Mouse (Mus musculus): ENCODE measurements around the gene Ntn1. TPM values are rescaled to one million over a fixed set of nuclear protein-coding genes. Genes with fewer than 3 reads are reported as not detected.

The Ntn1 gene
- polyA plus RNA-seq, 1 experiment from 2014 or later, result 7.4 TPM

DNA sequence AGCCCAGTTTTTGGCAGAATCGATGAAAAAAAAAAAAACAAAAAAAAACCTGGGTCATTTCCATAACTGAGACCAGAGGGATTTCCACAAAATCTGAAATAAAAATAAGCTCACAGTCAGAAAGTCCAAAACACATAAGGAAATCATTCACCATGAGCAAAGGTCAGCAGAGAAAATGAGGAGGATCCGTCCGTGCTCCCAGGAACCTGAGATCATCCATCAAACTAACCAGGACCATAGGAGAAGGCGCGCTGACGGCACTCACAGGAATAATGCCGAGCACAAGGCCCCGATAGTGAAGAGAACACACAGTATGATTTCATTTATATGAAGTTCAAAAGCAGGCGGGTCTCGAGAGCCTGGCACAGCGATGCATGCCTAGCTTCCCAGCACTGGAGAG lies 29.0 kb downstream of the Ntn1 start:
- 54% methylated on average over 11 of the region's 11 CpGs for WGBS
- H3K27ac ChIP-seq (replicated peaks), result peak overlapping the region; percentile 61; the same call in 1 of the 2 replicates
- peaks cover 3% of the 10 kb centered on the region; the same call in 1 of the 2 replicates for H3K36me3 ChIP-seq (replicated peaks)
- H3K4me1 ChIP-seq, result peaks cover 32% of the 10 kb centered on the region
- H3K9me3 ChIP-seq, result no peaks in the 10 kb centered on the region
- peak; percentile 39 for DNase-seq (ENCODE audit: low spot score)
- no peak overlapping the region for H3K4me3 ChIP-seq
- peaks cover 49% of the 10 kb centered on the region for H3K27me3 ChIP-seq (replicated peaks; ENCODE audit: low read depth, poor library complexity, severe bottlenecking)

DNA sequence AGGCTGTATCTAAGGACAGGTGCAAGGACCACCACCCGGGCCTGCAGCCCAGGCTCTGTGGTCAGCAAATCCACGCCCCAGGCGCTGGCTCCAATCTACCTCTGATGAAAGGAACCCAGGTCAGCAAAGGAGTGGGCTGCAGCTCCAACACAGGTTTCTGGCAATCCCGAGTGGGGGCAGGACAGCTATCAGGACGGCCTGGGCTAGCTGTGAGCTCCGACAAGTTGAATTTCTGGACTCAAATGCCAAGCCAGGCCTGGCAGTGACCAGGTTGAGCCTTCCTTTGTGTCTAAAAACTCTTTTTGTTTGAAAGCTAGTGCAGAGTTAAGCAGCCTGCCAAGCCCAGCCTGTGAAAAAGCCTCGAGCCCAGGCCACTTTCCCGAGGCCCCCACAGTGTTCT lies 43.7 kb downstream of the Ntn1 start:
- Histone ChIP-seq H3K9me3 (no peaks in the 10 kb centered on the region), H3K27me3 (replicated peaks; ENCODE audit: low read depth, poor library complexity, severe bottlenecking) (no peaks in the 10 kb centered on the region), H3K36me3 (replicated peaks) (peaks cover 9% of the 10 kb centered on the region; the same call in 1 of the 2 replicates), H3K4me3 (no peak overlapping the region), H3K27ac (replicated peaks) (no peak overlapping the region), H3K4me1 (0 out of 2 replicates have a peak, but pooled peaks cover 3% of the 10 kb centered on the region)
- WGBS, result 71% methylated on average over 8 of the region's 8 CpGs
- DNase-seq (ENCODE audit: low spot score), result no peak

DNA sequence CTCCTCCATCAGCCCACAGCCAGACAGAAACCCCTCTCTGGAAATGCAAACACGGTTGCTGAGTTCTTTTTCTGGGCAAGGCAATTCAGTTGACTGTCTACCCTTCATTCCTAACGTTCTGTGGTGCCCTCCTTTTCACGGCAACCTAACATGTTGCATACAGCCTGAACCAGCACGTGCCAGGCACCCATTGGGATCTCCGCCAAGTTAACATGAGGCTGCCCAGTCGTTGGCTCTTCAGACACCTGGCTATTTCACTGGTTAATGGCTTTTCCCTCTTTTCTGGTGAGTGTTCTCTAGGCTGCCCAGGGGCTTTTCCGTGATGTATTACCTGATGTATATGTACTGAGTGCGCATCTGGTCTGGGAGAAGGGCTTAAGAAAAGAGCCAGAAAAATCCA lies 45.1 kb downstream of the Ntn1 start:
- no peak for DNase-seq (ENCODE audit: low spot score)
- H3K27me3 ChIP-seq (replicated peaks; ENCODE audit: low read depth, poor library complexity, severe bottlenecking), result no peaks in the 10 kb centered on the region
- H3K4me1 ChIP-seq, result 0 out of 2 replicates have a peak, but pooled peaks cover 3% of the 10 kb centered on the region
- H3K27ac ChIP-seq (replicated peaks), result no peak overlapping the region
- 77% methylated on average over 8 of the region's 8 CpGs for WGBS
- H3K4me3 ChIP-seq, result no peak overlapping the region
- H3K36me3 ChIP-seq (replicated peaks), result peaks cover 7% of the 10 kb centered on the region; the same call in 1 of the 2 replicates
- H3K9me3 ChIP-seq, result no peaks in the 10 kb centered on the region

DNA sequence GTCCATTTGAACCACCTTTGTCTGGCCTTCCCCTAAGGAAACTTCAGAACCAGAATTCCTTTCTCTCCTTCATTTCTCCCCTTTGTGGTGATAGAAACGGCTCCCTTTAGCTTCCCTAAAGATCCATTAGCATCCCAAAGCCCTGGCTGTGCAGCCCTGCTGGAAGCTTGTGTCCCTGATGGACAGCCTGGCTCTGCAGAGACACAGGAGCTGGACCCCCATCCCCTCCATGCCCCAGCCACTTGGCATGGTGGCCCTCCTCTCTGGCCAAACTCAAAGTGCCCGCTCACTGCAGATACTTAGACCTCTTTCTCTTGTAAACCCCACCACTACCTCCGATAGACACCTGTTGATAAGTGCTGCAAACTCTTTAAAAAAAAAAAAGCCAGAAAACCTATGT lies 45.8 kb downstream of the Ntn1 start:
- DNase-seq (ENCODE audit: low spot score), result no peak
- Histone ChIP-seq H3K4me3 (no peak overlapping the region), H3K27me3 (replicated peaks; ENCODE audit: low read depth, poor library complexity, severe bottlenecking) (no peaks in the 10 kb centered on the region), H3K36me3 (replicated peaks) (peaks cover 7% of the 10 kb centered on the region; the same call in 1 of the 2 replicates), H3K4me1 (0 out of 2 replicates have a peak, but pooled peaks cover 3% of the 10 kb centered on the region), H3K27ac (replicated peaks) (no peak overlapping the region), H3K9me3 (no peaks in the 10 kb centered on the region)
- 67% methylated on average over 3 of the region's 3 CpGs for WGBS

DNA sequence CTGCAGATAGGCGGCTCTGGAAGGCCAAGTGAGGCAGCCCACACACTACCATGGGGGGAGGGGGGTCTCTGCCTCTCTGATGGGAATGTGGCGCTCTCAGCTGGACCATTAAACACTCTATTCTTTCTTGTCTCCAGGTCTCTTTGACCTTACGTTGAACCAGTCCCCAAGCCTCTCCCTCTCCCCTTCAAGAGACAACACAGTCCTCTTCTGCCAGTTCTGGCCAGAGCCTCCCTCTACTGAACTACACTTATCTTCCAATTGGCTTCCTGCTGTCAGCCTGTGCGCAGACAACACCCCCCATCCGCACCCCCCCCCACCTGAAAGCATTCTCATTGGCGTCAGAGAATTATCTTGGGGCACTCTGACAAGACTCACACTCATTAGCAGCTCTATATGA lies 48.4 kb downstream of the Ntn1 start:
- WGBS, result 76% methylated on average over 6 of the region's 6 CpGs
- no peaks in the 10 kb centered on the region for H3K36me3 ChIP-seq (replicated peaks)
- H3K4me1 ChIP-seq, result peaks cover 5% of the 10 kb centered on the region; the same call in 1 of the 2 replicates
- no peak overlapping the region for H3K4me3 ChIP-seq
- H3K27me3 ChIP-seq (replicated peaks; ENCODE audit: low read depth, poor library complexity, severe bottlenecking), result peaks cover 3% of the 10 kb centered on the region; the same call in 1 of the 2 replicates
- DNase-seq (ENCODE audit: low spot score), result no peak
- H3K9me3 ChIP-seq, result no peaks in the 10 kb centered on the region
- H3K27ac ChIP-seq (replicated peaks), result no peak overlapping the region

DNA sequence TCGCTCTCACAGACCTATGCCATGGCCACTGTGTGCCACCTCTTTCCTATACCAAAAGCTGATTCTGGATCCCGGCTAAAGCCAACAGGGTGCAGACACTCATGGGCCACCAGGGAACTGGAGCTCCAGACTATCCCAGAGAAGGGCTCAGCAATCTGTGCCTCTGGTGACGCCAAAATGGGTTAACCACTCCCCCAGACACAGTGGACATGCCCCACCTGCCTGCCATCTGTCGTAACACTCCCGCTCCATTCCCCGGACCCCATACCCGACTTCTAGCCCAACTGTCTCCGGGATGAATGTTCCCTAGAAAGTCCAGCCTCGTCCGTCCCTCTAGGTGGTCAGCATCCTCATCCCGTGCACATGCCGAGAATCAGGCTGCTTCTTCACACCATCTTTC lies 51.8 kb downstream of the Ntn1 start:
- H3K9me3 ChIP-seq, result no peaks in the 10 kb centered on the region
- peaks cover 12% of the 10 kb centered on the region; the same call in 1 of the 2 replicates for H3K27me3 ChIP-seq (replicated peaks; ENCODE audit: low read depth, poor library complexity, severe bottlenecking)
- H3K36me3 ChIP-seq (replicated peaks), result no peaks in the 10 kb centered on the region
- WGBS, result 90% methylated on average over 12 of the region's 12 CpGs
- H3K27ac ChIP-seq (replicated peaks), result no peak overlapping the region
- no peak overlapping the region for H3K4me3 ChIP-seq
- no peak for DNase-seq (ENCODE audit: low spot score)
- peaks cover 7% of the 10 kb centered on the region; the same call in 1 of the 2 replicates for H3K4me1 ChIP-seq

DNA sequence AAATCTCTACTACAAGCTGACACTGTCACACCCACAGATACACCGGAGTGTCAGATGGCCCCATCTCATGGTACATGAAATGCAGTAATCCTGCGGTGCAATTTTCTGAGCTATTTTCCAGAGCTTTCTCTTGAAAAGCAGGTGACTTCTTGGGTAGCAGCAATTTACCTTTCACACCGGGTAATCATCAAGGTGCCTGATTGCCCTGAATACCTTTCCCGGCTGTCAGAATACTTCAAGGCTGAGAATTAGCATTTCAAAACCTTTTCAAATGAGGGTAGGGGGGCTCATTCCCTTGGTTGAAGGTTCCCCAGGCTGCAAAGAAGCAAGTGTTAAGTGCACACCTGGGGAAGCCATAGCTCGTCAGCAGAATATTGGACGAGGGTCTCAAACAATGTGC lies 52.5 kb downstream of the Ntn1 start:
- peaks cover 7% of the 10 kb centered on the region; the same call in 1 of the 2 replicates for H3K4me1 ChIP-seq
- no peak for DNase-seq (ENCODE audit: low spot score)
- H3K36me3 ChIP-seq (replicated peaks), result no peaks in the 10 kb centered on the region
- H3K27me3 ChIP-seq (replicated peaks; ENCODE audit: low read depth, poor library complexity, severe bottlenecking), result peaks cover 14% of the 10 kb centered on the region; the same call in 1 of the 2 replicates
- WGBS, result 50% methylated on average over 6 of the region's 6 CpGs
- H3K9me3 ChIP-seq, result no peaks in the 10 kb centered on the region
- no peak overlapping the region for H3K4me3 ChIP-seq
- no peak overlapping the region for H3K27ac ChIP-seq (replicated peaks)

DNA sequence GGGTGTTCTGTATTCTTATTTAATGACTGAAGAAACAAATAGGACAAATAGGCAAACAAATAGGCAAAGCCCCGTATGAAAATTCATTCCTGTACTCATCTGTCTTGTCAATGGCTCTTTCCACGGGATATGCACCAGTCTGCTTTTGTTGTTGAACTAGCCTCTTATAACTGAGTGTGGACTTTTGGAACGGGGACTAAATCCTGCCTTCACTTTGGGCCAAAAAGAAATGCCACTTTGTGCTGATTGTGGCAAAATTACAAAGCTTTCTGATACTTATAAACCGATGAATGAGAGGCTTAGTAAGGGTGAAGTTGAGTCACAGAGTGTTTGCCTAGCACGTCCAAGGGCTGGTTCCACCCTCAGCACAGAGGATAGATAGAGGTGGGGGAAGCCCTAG lies 53.1 kb downstream of the Ntn1 start:
- H3K4me3 ChIP-seq, result no peak overlapping the region
- no peak for DNase-seq (ENCODE audit: low spot score)
- no peaks in the 10 kb centered on the region for H3K9me3 ChIP-seq
- WGBS, result 80% methylated on average over 5 of the region's 5 CpGs
- peaks cover 16% of the 10 kb centered on the region; the same call in 1 of the 2 replicates for H3K27me3 ChIP-seq (replicated peaks; ENCODE audit: low read depth, poor library complexity, severe bottlenecking)
- H3K27ac ChIP-seq (replicated peaks), result no peak overlapping the region
- no peaks in the 10 kb centered on the region for H3K36me3 ChIP-seq (replicated peaks)
- peaks cover 8% of the 10 kb centered on the region for H3K4me1 ChIP-seq

DNA sequence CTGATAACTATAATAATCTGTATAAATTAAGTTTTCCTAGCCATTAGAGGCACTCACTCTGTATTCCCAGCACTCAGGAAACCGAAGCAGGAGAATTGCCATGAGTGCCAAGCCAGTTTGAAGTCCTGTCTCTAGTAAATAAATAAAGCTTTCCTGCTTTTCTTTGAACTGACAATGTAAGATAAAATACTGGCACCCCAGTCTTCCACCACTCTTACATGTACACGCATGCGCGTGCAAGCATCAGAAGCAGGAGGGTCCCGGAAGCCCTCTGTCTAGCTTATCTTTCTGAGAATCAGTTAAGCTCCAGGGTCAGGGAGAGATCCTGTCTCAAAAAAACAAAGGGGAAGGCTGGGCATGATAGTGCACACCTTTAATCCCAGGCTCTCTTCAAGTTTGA lies 54.5 kb downstream of the Ntn1 start:
- no peak overlapping the region for H3K27ac ChIP-seq (replicated peaks)
- H3K4me3 ChIP-seq, result no peak overlapping the region
- H3K9me3 ChIP-seq, result no peaks in the 10 kb centered on the region
- WGBS, result 93% methylated on average over 5 of the region's 5 CpGs
- H3K27me3 ChIP-seq (replicated peaks; ENCODE audit: low read depth, poor library complexity, severe bottlenecking), result peaks cover 16% of the 10 kb centered on the region; the same call in 1 of the 2 replicates
- peaks cover 20% of the 10 kb centered on the region for H3K4me1 ChIP-seq
- no peaks in the 10 kb centered on the region for H3K36me3 ChIP-seq (replicated peaks)
- no peak for DNase-seq (ENCODE audit: low spot score)

DNA sequence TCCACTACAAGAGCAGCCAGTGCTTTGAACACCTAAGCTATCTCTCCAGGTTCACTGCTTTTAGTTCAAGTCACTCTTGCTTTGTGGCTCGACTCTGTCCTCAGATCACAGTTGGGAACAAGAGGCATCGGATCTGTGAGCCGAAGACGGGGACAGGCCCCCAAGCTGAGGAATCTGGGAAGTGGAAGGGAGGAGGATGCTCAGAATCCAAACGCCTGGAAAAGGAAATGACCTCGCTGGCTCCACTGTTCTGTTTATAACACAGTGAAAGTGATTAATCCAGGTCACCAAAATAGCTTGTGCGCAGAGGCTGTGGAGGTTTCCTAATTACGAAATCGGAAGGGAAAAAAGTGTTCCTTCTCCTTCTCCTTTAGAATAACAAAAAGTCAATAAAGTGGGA lies 56.4 kb downstream of the Ntn1 start:
- Histone ChIP-seq H3K36me3 (replicated peaks) (no peaks in the 10 kb centered on the region), H3K9me3 (no peaks in the 10 kb centered on the region), H3K27ac (replicated peaks) (no peak overlapping the region), H3K4me1 (peaks cover 27% of the 10 kb centered on the region), H3K4me3 (no peak overlapping the region), H3K27me3 (replicated peaks; ENCODE audit: low read depth, poor library complexity, severe bottlenecking) (peaks cover 16% of the 10 kb centered on the region; the same call in 1 of the 2 replicates)
- 73% methylated on average over 9 of the region's 9 CpGs for WGBS
- no peak for DNase-seq (ENCODE audit: low spot score)

DNA sequence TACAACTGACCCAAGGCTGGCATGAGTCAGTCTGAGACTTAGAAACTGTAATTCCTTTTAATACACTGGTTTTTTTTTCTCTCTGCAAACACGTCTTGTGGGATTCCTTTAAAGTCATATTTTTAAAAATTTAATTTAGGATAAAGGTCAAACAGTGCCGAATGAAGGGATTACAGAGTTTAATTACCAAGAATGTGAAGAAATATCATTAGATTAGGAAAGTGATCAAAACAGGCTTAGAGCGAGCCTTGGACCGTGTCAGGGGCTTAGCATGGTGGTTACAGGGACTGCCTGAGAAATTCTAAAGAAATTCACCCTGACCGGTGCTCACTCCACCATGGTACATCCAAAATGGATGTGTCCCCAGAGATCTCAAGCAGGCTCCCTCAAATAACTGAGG lies 57.9 kb downstream of the Ntn1 start:
- H3K27ac ChIP-seq (replicated peaks), result no peak overlapping the region
- H3K4me1 ChIP-seq, result peaks cover 24% of the 10 kb centered on the region
- no peak overlapping the region for H3K4me3 ChIP-seq
- WGBS, result 87% methylated on average over 5 of the region's 5 CpGs
- H3K36me3 ChIP-seq (replicated peaks), result no peaks in the 10 kb centered on the region
- H3K27me3 ChIP-seq (replicated peaks; ENCODE audit: low read depth, poor library complexity, severe bottlenecking), result peaks cover 16% of the 10 kb centered on the region; the same call in 1 of the 2 replicates
- H3K9me3 ChIP-seq, result no peaks in the 10 kb centered on the region
- no peak for DNase-seq (ENCODE audit: low spot score)

DNA sequence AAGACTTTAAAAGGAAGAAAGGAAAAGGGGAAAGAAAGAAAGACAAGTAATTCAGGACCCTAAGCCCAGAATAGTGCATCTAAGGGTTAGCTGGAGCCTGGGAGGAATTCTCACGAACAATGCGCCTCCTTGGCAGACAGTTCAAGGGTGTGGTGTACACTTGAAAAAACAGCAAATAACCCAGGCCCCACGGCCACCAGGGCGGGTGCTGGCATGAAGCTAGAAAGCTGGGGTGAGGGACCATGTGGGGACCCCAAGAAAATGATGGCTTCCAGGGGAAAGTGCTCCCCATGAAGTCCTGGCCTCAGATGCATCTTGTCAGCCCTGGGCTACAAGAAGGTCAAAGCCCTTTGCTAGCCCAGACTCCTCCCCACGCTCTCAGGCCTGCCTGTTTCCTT lies 58.6 kb downstream of the Ntn1 start:
- 81% methylated on average over 5 of the region's 5 CpGs for WGBS
- DNase-seq (ENCODE audit: low spot score), result no peak
- H3K27ac ChIP-seq (replicated peaks), result no peak overlapping the region
- H3K4me1 ChIP-seq, result peaks cover 24% of the 10 kb centered on the region
- H3K9me3 ChIP-seq, result no peaks in the 10 kb centered on the region
- H3K27me3 ChIP-seq (replicated peaks; ENCODE audit: low read depth, poor library complexity, severe bottlenecking), result 0 out of 2 replicates have a peak, but pooled peaks cover 11% of the 10 kb centered on the region
- H3K4me3 ChIP-seq, result no peak overlapping the region
- H3K36me3 ChIP-seq (replicated peaks), result no peaks in the 10 kb centered on the region

DNA sequence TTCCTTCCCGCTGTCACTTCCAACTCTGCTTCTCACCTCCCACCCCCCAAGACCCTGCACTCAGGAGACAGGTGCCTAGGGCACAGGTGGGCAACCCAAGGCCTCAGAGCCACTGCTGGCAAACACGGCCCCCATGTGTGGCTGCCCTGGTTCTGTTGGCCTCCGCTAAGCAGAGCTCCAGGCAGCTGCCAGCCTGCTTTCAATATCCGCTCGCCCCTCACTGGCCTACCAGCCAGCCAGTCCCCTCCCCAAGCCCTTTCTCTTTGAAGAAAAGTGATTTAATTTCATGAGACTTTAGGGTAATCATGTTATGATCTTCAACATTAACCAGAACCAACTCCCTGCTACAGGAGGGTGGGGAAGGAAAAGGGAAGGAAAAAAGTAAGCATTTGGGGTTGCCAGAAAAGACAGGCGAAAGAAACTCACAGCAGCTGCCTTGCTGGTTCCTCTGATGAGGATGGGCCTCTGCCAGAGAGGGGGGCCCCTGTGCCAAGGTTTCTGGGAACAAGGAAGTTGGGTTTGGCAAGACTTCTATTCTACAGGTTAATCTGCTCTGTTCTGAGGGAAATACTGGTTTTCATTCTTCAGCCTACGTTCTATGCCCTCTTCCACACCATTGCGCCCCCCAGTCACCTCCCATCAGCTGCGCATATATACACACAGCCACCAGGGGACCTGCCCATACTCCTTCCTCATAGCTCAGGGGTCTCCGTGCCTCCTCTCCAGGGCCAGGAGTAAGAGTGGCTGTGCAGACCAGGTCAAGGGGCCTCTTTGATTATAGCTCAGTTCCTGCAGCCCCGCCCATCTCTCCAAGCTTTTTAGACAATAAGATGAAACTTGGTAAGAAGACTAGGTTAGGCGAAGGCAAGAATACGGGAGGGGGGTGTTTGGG lies 59.3 kb downstream of the Ntn1 start:
- 75% methylated on average over 13 of the region's 13 CpGs for WGBS
- DNase-seq (ENCODE audit: low spot score), result peak; percentile 33

More for the DNA sequence above, 59.3 kb downstream of the Ntn1 start:
- Histone ChIP-seq H3K4me1 (peaks cover 24% of the 10 kb centered on the region), H3K9me3 (no peaks in the 10 kb centered on the region), H3K4me3 (no peak overlapping the region), H3K27me3 (replicated peaks; ENCODE audit: low read depth, poor library complexity, severe bottlenecking) (0 out of 2 replicates have a peak, but pooled peaks cover 5% of the 10 kb centered on the region), H3K27ac (replicated peaks) (no peak overlapping the region; the same call in 1 of the 2 replicates), H3K36me3 (replicated peaks) (no peaks in the 10 kb centered on the region)

All from embryonic facial prominence, embryonic 10.5 days (tissue).